Mouse (Mus musculus): ENCODE data around the gene Ubald1. TPM values are rescaled to one million over a fixed set of nuclear protein-coding genes. Genes with fewer than 3 reads are reported as not detected.

The Ubald1 gene
- polyA plus RNA-seq (2017; shearing (Covaris generic)), result 52.3 TPM

DNA sequence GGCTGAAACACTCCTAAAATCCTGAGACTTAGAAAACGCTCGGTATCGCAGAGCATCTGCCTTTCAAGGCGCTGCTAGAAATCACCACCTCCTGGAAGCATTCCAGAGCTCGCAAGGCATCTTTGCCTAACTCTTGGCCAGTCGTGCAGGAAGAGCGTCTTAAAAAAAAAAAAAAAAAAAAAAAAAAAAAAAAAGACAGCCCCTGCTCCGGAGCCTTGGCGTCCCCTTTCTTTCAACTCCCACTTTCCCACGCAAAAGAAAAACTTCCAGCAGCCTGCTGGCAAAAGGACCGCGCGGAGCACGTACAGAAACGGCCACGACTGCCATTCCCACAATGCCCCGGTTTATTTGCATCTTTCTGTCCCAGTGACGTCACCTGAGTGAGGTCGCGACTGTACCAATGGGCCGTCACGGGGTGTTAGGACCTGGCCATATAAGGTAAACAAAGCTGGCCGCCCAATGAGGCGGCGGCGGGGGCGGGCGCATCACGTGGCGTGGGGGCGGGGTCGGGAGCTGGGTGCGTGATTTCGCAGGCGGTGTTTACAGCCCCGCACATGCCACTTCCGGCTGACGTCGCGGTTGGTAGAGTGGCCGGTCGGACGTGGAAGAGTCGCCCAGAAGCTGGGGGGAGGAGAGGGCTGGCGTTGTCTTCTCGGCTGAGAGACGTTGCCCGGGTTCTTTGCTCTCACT, at the start of gene Ubald1:
Gene Ubald1 (minus strand): TSS at position 180 of the 690 bp plus-strand sequence.

DNA sequence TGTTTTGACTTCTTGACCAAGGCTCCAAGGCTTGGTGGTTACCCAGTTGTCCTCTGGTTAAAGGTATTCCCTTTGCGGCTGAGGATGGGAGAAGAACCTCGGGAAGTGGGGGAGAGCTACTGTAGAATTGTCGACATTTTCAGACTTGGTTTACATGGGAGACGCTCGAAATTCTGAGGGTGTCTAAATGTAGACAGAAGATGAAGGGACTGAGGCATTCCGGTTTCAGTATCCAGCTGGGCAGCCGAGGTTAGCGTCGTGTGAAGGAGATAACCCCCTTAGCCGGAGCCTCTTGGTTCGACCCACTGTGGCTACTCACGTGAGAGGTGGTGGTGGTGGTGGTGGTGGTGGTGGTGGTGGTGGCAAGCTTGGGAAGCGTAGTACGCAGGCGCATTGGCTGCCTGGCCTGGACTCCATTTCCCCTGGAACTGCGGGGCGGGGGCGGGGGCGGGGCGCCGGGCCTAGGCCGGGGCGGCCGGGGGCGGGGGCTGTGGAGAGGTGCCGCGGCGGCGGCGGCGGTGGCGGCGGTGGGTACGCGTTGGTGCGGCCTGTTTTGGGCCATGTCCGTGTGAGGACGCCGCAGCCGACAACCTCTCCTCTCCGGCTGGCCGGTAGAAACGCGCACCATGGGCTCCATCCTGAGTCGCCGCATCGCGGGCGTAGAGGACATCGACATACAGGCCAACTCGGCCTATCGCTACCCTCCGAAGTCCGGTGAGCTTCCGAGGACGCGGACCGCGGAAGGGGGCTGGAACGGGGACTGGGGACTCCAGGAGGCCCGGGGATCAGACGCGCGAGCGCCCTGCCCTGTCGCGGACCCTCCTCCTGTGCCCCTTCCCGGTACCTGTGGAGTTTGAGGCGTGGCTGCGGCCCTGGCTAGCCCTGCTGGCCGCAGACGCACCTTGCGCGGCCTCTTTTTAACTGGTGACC, 5.9 kb upstream of the Ubald1 start, which contains the start of gene Mgrn1:
Gene Mgrn1 (plus strand): TSS at position 490 of the 930 bp plus-strand sequence.

DNA sequence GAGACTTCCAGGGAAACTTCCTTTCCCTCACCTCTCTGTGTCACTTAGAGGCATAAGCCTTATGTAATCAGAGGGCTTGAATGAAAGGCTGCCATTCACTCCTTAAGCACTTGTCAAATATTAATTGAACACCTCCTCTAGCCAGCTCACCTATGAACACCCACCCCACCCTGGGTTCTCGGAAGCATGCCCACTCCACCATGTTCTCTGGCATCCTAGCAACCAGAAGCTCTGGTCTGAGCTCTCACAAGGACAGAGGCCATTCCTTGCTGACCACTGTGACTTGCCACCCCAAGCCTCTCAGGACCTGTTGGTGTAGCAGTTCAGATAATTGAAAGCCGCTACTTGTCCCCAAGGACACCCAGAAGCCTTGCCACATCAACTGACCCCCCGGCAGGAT, 44.9 kb downstream of the Ubald1 start, which contains the start of gene 4930562C15Rik:
Gene 4930562C15Rik (plus strand): TSS at position 226 of the 400 bp plus-strand sequence.

Other genes with a start within 250 kb of the Ubald1 start
- 1.5 TPM for gene Vasn, start 240.4 kb downstream of the Ubald1 start, polyA plus RNA-seq (2017; shearing (Covaris generic))
- gene Dnaja3, start 240.3 kb downstream of the Ubald1 start, polyA plus RNA-seq (2017; shearing (Covaris generic)), result 59.4 TPM
- 163 TPM for gene Coro7, start 200.5 kb downstream of the Ubald1 start, polyA plus RNA-seq (2017; shearing (Covaris generic))
- 12.3 TPM for gene Nmral1, start 161.0 kb downstream of the Ubald1 start, polyA plus RNA-seq (2017; shearing (Covaris generic))
- 105 TPM for gene Hmox2, start 154.0 kb downstream of the Ubald1 start, polyA plus RNA-seq (2017; shearing (Covaris generic))
- 42.4 TPM for gene Cdip1, start 90.0 kb downstream of the Ubald1 start, polyA plus RNA-seq (2017; shearing (Covaris generic))
- gene 4930562C15Rik, start 44.9 kb downstream of the Ubald1 start, polyA plus RNA-seq (2017; shearing (Covaris generic)), result 0.53 TPM
- 66.5 TPM for gene Mgrn1, start 5.9 kb upstream of the Ubald1 start, polyA plus RNA-seq (2017; shearing (Covaris generic))
- 164 TPM for gene Nudt16l1, start 58.4 kb upstream of the Ubald1 start, polyA plus RNA-seq (2017; shearing (Covaris generic))
- gene Anks3, start 83.9 kb upstream of the Ubald1 start, polyA plus RNA-seq (2017; shearing (Covaris generic)), result 80.4 TPM
- not detected for gene Sept12, start 117.5 kb upstream of the Ubald1 start, polyA plus RNA-seq (2017; shearing (Covaris generic))
- not detected for gene Smim22, start 127.0 kb upstream of the Ubald1 start, polyA plus RNA-seq (2017; shearing (Covaris generic))
- gene Rogdi, start 133.2 kb upstream of the Ubald1 start, polyA plus RNA-seq (2017; shearing (Covaris generic)), result 18.3 TPM
- 176 TPM for gene Glyr1, start 169.5 kb upstream of the Ubald1 start, polyA plus RNA-seq (2017; shearing (Covaris generic))
- gene Ubn1, start 169.7 kb upstream of the Ubald1 start, polyA plus RNA-seq (2017; shearing (Covaris generic)), result 19.2 TPM